Mouse (Mus musculus): ENCODE data around the gene Gm37419. TPM values are rescaled to one million over a fixed set of nuclear protein-coding genes. Genes with fewer than 3 reads are reported as not detected.

The Gm37419 gene
- polyA plus RNA-seq, 1 experiment from 2014 or later, result not detected

DNA sequence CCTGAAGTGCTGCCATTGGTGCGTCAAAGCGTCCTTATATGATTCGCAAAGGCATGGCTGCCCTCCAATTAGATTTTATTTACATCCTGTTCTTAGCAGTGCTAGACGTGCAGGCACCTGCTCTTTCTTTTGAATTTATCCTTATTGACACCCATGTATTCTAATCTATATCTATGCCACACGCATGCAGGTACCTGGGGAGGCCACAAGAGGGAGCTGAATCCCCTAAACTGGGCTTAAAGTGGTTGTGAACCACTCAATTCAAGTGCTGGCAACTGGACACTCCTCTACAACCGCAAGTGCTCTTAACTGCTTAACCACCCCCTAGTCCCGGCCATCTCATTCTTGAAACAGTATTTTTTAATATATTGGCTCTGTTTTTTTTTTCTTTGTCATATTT, 21.0 kb upstream of the Gm37419 start:
- Histone ChIP-seq H3K4me1 (peaks cover 11% of the 10 kb centered on the region), H3K27me3 (no peaks in the 10 kb centered on the region), H3K4me2 (replicated peaks) (no peak overlapping the region), H3K36me3 (no peaks in the 10 kb centered on the region), H3K4me3 (no peak overlapping the region), H3K9ac (replicated peaks) (no peak overlapping the region), H3K9me3 (no peaks in the 10 kb centered on the region), H3K27ac (replicated peaks) (no peak overlapping the region)
- ATAC-seq (ENCODE audit: low FRiP score, low read depth), result no peak
- WGBS, result 79% methylated on average over 7 of the region's 7 CpGs

DNA sequence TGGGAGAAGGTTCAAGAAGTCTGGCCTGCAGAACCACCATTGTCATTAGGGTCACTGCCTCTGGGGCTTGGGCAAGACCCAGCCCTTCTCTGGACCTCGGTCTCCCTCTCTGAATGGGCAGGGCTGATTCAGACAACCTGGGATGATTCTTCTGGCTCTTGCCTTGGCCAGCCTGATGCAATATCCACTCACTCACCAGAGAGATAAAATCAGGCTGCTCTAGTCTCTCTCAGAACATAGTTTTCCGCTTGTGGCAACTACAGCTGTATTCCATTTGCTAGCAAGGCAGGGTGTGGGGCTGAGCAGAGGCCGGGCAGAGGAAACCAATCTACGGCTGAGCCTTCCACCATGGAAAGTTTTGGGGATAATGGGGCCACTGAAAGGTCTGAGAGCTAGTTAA, 19.4 kb upstream of the Gm37419 start:
- Histone ChIP-seq H3K27ac (replicated peaks) (no peak overlapping the region), H3K36me3 (no peaks in the 10 kb centered on the region), H3K9ac (replicated peaks) (no peak overlapping the region), H3K9me3 (no peaks in the 10 kb centered on the region), H3K27me3 (no peaks in the 10 kb centered on the region), H3K4me1 (peaks cover 9% of the 10 kb centered on the region), H3K4me3 (no peak overlapping the region), H3K4me2 (replicated peaks) (no peak overlapping the region)
- ATAC-seq (ENCODE audit: low FRiP score, low read depth), result no peak
- WGBS, result 66% methylated on average over 4 of the region's 4 CpGs

DNA sequence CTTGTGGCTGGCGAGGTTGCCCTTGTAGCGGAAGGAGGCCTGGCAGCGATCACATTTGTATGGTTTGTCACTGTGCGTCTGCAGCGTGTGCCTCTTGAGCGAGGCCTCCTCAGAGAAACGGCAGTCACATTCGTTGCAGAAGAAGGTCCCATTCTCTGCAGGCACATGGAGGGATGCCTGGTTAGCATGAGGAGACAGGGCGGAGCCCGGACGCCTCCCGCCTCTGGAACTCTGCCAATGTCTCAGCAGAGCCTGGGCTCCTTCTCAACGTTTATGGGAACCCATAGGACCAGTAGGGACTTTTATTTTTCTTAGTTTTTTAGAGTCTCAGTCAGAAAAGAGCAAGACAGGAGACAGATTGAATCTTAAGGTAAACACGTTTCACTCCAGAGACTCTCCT, 18.4 kb upstream of the Gm37419 start:
- H3K36me3 ChIP-seq, result no peaks in the 10 kb centered on the region
- 79% methylated on average over 14 of the region's 14 CpGs for WGBS
- H3K27ac ChIP-seq (replicated peaks), result no peak overlapping the region
- no peak overlapping the region for H3K4me3 ChIP-seq
- no peak for ATAC-seq (ENCODE audit: low FRiP score, low read depth)
- H3K27me3 ChIP-seq, result no peaks in the 10 kb centered on the region
- no peaks in the 10 kb centered on the region for H3K9me3 ChIP-seq
- H3K4me2 ChIP-seq (replicated peaks), result no peak overlapping the region
- H3K4me1 ChIP-seq, result no peaks in the 10 kb centered on the region
- no peak overlapping the region for H3K9ac ChIP-seq (replicated peaks)

DNA sequence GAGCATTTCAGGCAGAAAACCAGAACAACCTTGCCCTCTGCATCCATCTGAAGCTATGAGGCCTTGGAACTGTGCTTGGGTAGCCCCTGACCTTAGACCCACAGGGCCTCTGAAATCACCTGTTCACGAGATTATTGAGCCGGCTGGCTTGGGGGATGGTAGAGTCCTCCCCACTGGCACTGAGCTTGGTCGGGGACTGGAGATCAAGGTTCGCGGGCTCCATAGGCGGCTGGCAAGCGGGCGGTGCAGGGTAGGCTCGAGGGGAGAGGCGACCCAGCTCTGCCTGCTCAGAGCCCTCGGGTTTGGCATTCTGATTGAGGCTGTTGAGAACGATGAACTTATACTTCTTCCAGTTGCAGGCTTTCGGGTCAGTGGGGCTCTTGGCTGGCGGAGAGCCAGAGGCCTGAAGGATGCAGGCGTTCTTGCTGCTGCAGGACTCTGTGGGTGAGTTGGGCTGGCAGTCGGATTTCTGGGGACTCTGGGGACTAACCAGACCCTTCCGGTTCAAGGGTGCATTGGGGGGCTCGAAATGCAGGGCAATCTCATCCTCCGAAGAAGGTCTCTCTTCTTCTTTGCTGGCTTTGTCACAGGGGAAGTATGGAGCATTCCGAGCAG, 16.0 kb upstream of the Gm37419 start:
- no peaks in the 10 kb centered on the region for H3K4me1 ChIP-seq

DNA sequence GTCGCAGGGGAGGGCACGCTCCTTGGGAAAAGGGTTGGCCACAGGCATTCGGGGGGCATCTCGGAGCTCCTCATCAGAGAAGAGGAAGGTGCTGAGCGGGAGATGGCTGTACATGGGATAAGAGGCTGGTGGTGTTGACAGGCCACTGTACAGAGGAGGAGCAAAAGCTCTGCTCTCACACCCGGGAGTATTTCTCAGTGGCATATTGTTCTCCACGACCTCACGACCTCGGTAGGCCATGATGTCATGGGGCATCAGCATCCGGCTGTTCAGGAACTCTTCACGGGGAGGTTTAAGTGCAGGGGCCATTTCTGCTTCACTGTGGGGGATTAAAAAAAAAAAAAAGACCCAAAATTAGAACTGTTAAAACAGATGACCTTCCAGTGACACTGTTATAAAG, 15.4 kb upstream of the Gm37419 start:
- Histone ChIP-seq H3K4me3 (no peak overlapping the region), H3K9ac (replicated peaks) (no peak overlapping the region), H3K4me1 (no peaks in the 10 kb centered on the region), H3K4me2 (replicated peaks) (no peak overlapping the region), H3K27ac (replicated peaks) (no peak overlapping the region), H3K36me3 (no peaks in the 10 kb centered on the region), H3K27me3 (peaks cover 4% of the 10 kb centered on the region; the same call in 1 of the 2 replicates), H3K9me3 (no peaks in the 10 kb centered on the region)
- 76% methylated on average over 11 of the region's 11 CpGs for WGBS
- no peak for ATAC-seq (ENCODE audit: low FRiP score, low read depth)

More for the DNA sequence above, 16.0 kb upstream of the Gm37419 start:
- no peak overlapping the region for H3K4me2 ChIP-seq (replicated peaks)
- H3K4me3 ChIP-seq, result no peak overlapping the region
- H3K9me3 ChIP-seq, result no peaks in the 10 kb centered on the region
- no peaks in the 10 kb centered on the region for H3K36me3 ChIP-seq
- H3K27me3 ChIP-seq, result no peaks in the 10 kb centered on the region
- ATAC-seq (ENCODE audit: low FRiP score, low read depth), result no peak
- 81% methylated on average over 20 of the region's 20 CpGs for WGBS
- H3K9ac ChIP-seq (replicated peaks), result no peak overlapping the region
- no peak overlapping the region for H3K27ac ChIP-seq (replicated peaks)

DNA sequence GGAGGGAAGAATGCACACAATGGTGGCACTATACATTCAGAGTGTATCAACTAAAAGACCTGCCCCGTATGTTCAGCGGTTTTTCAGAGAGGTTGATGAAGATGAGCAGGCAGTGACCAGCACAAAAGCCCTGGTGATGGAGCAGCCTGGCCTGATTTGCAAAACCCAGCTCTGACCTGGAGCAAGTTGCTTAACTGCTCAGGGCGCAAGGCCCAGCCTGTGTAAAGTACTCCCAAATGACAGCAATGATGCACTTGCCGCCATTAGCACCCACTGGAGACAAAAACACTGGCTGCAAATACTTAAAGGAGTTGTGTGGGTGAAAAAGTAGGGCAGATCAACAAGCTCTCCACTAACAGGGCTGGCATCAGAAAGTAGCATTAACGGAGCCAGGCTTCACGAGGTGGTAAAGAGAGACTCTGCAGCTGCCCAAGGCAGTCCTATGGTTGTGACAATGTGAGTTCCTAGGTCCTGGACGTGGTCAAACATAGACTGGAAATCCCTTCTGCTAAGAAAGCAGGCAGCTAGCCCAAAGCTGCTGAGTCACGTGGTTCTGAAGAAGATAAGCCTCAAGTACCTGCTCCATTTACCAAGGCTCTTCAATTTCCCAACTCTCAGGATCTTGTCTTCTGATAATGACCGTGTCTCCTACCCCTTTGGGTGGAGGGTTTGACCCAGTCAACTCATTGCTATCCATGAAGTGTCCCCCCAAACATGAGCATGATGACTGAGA, 14.5 kb upstream of the Gm37419 start:
- Histone ChIP-seq H3K4me1 (no peaks in the 10 kb centered on the region), H3K4me3 (no peak overlapping the region), H3K27ac (replicated peaks) (no peak overlapping the region), H3K9ac (replicated peaks) (no peak overlapping the region), H3K4me2 (replicated peaks) (no peak overlapping the region), H3K36me3 (no peaks in the 10 kb centered on the region), H3K9me3 (no peaks in the 10 kb centered on the region), H3K27me3 (peaks cover 10% of the 10 kb centered on the region)
- WGBS, result 84% methylated on average over 9 of the region's 9 CpGs
- no peak for ATAC-seq (ENCODE audit: low FRiP score, low read depth)

DNA sequence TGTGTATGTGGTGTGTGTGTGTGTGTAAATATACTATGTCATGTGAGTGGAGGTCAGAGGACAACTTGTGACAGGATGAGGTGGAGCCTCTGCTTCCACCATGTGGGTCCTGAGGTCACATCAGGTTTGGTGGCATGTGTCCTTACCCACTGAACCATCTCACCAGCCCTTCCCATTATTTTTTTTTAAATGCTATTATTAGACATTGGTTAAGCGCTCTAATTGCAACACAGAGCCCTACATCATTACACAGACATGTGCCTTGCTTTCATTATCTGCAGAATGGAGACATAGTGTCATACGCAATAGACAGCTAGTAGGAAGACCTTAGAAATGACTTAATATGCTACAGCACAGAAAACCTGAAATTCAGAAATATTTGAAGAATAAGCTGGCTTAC, 12.1 kb upstream of the Gm37419 start:
- Histone ChIP-seq H3K4me3 (no peak overlapping the region), H3K4me2 (replicated peaks) (no peak overlapping the region), H3K9ac (replicated peaks) (no peak overlapping the region), H3K9me3 (no peaks in the 10 kb centered on the region), H3K27ac (replicated peaks) (no peak overlapping the region), H3K4me1 (peaks cover 10% of the 10 kb centered on the region; the same call in 1 of the 2 replicates), H3K27me3 (peaks cover 33% of the 10 kb centered on the region), H3K36me3 (no peaks in the 10 kb centered on the region)
- 96% methylated on average over 2 of the region's 2 CpGs for WGBS
- ATAC-seq (ENCODE audit: low FRiP score, low read depth), result no peak

DNA sequence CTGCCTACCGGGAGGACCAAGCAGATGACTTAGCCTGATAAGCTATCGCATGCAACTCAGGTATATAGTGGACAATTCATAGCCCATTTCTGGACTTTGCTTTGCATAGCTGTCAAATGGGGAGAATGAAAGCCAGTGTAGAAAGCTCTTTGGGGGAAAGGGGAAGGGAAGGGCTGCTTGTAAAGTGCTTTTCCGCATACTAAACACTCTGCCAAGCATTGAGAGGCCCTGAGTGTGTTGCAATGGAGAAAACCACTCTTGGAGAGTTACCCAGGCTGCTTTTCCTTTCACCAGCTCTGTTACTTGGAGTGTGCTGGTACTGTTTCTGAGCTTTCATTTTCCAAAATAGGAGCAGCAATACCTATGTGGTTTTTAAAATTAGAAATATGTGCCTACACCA, 10.6 kb upstream of the Gm37419 start:
- ATAC-seq (ENCODE audit: low FRiP score, low read depth), result no peak
- Histone ChIP-seq H3K36me3 (no peaks in the 10 kb centered on the region), H3K9ac (replicated peaks) (no peak overlapping the region), H3K4me1 (peaks cover 22% of the 10 kb centered on the region), H3K4me3 (no peak overlapping the region), H3K27ac (replicated peaks) (no peak overlapping the region), H3K9me3 (no peaks in the 10 kb centered on the region), H3K27me3 (peaks cover 44% of the 10 kb centered on the region), H3K4me2 (replicated peaks) (no peak overlapping the region)
- 76% methylated on average over 3 of the region's 3 CpGs for WGBS

DNA sequence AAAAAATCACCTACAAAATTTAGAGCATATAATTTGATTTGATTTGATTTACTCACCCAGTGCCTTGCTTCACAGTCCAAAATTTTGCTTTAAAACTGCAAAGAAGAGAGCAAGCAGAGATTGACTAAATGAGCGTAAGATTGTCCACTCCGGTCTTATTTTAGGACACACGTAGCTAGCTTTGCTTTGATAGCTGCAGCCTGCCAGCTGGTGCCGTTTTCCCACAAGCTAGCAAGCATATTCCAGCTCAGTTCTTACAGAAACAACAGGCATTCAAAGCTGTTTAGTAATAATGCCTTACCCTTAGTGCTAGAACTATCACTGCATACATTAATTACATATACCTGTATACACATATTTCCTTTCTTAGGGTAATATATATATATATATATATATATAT, 9.8 kb upstream of the Gm37419 start:
- H3K27me3 ChIP-seq, result peaks cover 50% of the 10 kb centered on the region

DNA sequence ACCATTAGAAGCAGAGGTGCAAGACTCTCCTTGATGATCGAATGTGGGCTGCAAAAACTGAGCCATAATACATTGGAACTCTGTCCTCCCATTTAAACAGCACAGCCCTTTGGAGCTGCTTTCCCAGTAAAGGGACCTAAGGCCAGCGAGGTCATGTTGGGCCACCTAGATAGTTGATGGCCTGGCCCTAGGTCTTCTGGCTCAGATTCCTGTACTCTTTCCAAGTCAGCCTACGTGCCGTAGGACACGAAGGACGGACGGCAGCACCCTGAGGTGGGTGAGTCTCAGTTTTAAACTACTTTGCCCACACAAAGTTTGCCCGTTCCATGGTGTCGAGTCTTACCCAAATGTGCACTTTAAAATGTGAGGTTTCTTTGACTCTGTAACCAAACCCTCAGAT, 8.8 kb upstream of the Gm37419 start:
- Histone ChIP-seq H3K36me3 (no peaks in the 10 kb centered on the region), H3K4me1 (peaks cover 35% of the 10 kb centered on the region), H3K27ac (replicated peaks) (no peak overlapping the region), H3K4me3 (no peak overlapping the region), H3K4me2 (replicated peaks) (no peak overlapping the region), H3K27me3 (peaks cover 58% of the 10 kb centered on the region), H3K9ac (replicated peaks) (no peak overlapping the region), H3K9me3 (no peaks in the 10 kb centered on the region)
- no peak for ATAC-seq (ENCODE audit: low FRiP score, low read depth)
- WGBS, result 86% methylated on average over 9 of the region's 9 CpGs

More for the DNA sequence above, 9.8 kb upstream of the Gm37419 start:
- H3K27ac ChIP-seq (replicated peaks), result no peak overlapping the region
- no peaks in the 10 kb centered on the region for H3K9me3 ChIP-seq
- no peaks in the 10 kb centered on the region for H3K36me3 ChIP-seq
- H3K4me1 ChIP-seq, result peaks cover 29% of the 10 kb centered on the region
- 80% methylated on average over 4 of the region's 4 CpGs for WGBS
- H3K4me2 ChIP-seq (replicated peaks), result no peak overlapping the region
- no peak overlapping the region for H3K9ac ChIP-seq (replicated peaks)
- no peak overlapping the region for H3K4me3 ChIP-seq
- no peak for ATAC-seq (ENCODE audit: low FRiP score, low read depth)

DNA sequence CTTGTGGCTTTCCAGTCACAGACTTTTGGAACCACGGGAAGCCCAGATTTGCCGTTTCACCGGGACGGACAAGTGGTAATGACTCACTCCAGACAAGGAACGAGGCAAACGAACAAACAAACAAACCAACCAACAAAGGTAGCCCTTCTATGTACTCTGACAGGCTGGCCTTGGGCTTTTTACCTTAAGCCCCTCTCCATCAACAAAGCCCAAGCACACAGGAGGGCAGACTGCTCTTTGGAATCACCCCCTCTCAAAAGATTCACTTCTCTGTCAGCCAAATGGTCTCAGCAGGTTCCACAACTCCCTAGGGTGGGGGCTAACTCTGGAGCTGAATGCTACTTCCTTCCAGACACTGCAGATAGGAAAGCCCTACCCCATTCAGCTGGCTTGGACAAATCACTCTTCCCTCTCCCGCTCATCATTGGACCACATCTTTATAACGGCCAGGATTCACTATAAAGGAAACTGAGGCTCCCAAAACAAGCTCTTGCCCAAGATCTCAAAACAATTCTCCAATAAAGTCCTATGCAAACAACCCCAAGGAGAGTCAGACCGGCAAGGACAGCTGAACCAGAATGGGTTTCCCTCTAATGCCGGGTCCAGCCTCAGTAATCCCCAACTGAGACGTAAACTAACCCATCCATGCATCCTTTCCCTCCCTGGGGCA, 7.9 kb upstream of the Gm37419 start:
- Histone ChIP-seq H3K27ac (replicated peaks) (no peak overlapping the region), H3K36me3 (no peaks in the 10 kb centered on the region), H3K4me2 (replicated peaks) (peak overlapping the region; percentile 69), H3K4me3 (peak overlapping the region; percentile 36; the same call in 1 of the 2 replicates), H3K9ac (replicated peaks) (peak overlapping the region; percentile 47), H3K27me3 (peaks cover 67% of the 10 kb centered on the region), H3K9me3 (no peaks in the 10 kb centered on the region), H3K4me1 (peaks cover 42% of the 10 kb centered on the region)
- 3% methylated on average over 11 of the region's 11 CpGs for WGBS
- ATAC-seq (ENCODE audit: low FRiP score, low read depth), result no peak

DNA sequence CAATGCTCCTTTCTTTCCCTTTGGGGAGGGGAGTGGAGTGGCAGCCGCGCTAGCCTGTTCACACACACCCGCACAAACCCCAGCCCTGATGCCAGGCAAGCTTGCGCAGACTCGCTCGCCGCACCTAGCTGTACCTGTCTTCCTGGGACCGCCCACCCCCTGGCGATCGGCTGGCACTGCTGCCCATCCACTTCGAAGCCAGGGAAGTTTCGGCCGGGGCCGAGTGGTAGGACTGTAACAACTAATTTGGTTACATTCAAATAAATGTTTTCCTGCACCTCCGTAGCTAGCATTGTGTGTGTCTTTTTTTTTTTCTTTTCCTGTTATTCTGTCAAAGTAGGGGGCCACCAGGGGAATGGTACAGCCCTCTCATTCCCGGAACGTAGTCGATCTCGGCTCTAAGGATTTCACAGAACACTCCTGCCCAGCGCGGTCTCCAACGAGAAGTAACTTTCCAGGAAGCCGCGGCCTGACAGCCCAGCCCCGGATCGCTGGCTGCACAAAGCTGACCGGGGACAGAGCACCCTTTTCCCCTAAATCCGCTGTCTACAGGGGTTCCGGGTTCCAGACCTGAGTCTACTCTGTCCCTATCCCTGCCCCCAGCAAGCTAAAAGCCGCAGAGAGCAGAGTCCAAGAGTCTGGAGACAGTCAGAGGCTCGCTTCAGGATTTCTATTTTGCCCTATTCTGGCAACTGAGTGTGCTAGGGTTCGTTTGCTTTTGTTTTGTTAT, 7.1 kb upstream of the Gm37419 start:
- H3K9me3 ChIP-seq, result no peaks in the 10 kb centered on the region
- peaks cover 43% of the 10 kb centered on the region for H3K4me1 ChIP-seq
- under 1% methylated on average over 30 of the region's 32 CpGs for WGBS
- H3K27me3 ChIP-seq, result peaks cover 74% of the 10 kb centered on the region
- peak overlapping the region; percentile 47 for H3K9ac ChIP-seq (replicated peaks)
- no peak for ATAC-seq (ENCODE audit: low FRiP score, low read depth)
- peak overlapping the region; percentile 36 for H3K4me3 ChIP-seq
- no peak overlapping the region for H3K27ac ChIP-seq (replicated peaks)
- H3K36me3 ChIP-seq, result no peaks in the 10 kb centered on the region
- H3K4me2 ChIP-seq (replicated peaks), result peak overlapping the region; percentile 69
